Mouse (Mus musculus) midbrain, embryonic 13.5 days (tissue): ENCODE results near the gene Hhipl1. TPM values are rescaled to one million over a fixed set of nuclear protein-coding genes. Genes with fewer than 3 reads are reported as not detected.

ENCODE experiments used
- ATAC-seq: fragments of 200-750 bp; cut with Nextera tagmentation; 2 replicates; pipeline ENCODE4 v1.8.0; 2017; ENCODE audit warnings: mild to moderate bottlenecking, moderate TSS enrichment, moderate library complexity
- H3K27ac ChIP-seq: fragments of 300-500 bp; sonication (generic); 2 replicates; pipeline ENCODE4 v1.5.1; 2015; ENCODE audit warnings: inconsistent platforms, mild to moderate bottlenecking, moderate library complexity
- H3K27me3 ChIP-seq: fragments of 300-500 bp; sonication (generic); 2 replicates; pipeline ENCODE4 v1.6.1; 2015; ENCODE audit warnings: mild to moderate bottlenecking, inconsistent platforms
- H3K36me3 ChIP-seq: fragments of 300-500 bp; sonication (generic); 2 replicates; pipeline ENCODE4 v1.6.1; 2015; ENCODE audit warnings: mild to moderate bottlenecking, inconsistent platforms
- H3K4me1 ChIP-seq: fragments of 300-500 bp; sonication (generic); replicated peaks from 2 replicates; pipeline ENCODE4 v1.6.1; 2015; ENCODE audit warnings: inconsistent platforms
- H3K4me2 ChIP-seq: fragments of 300-500 bp; sonication (generic); replicated peaks from 2 replicates; pipeline ENCODE4 v1.6.1; 2015; ENCODE audit warnings: moderate library complexity, mild to moderate bottlenecking, inconsistent platforms
- H3K4me3 ChIP-seq: fragments of 300-500 bp; sonication (generic); replicated peaks from 2 replicates; pipeline ENCODE4 v1.5.1; 2015; ENCODE audit warnings: mild to moderate bottlenecking, inconsistent platforms
- H3K9ac ChIP-seq: fragments of 300-500 bp; sonication (generic); replicated peaks from 2 replicates; pipeline ENCODE4 v1.6.1; 2015; ENCODE audit warnings: mild to moderate bottlenecking, inconsistent platforms
- H3K9me3 ChIP-seq: fragments of 300-500 bp; sonication (generic); 2 replicates; pipeline ENCODE4 v1.6.1; 2016; ENCODE audit warnings: mild to moderate bottlenecking, inconsistent platforms
- WGBS: fragments of 180-500 bp; shearing (Covaris S2); methylation state at CpG from one replicate; pipeline ENCODE4 v1.1.7; 2015; 5-methylcytosine and 5-hydroxymethylcytosine counted together
- polyA plus RNA-seq: library from polyadenylated mRNA; unstranded; fragments of >200 nt; fragmentation: Nextera tagmentation; extraction: Ambion mirVana; gene quantifications from 2 replicates; pipeline ENCODE4 v1.2.1, GENCODE M21; 2015

Gene Hhipl1
- polyA plus RNA-seq, 1 experiment from 2014 or later: 2.9 TPM

DNA sequence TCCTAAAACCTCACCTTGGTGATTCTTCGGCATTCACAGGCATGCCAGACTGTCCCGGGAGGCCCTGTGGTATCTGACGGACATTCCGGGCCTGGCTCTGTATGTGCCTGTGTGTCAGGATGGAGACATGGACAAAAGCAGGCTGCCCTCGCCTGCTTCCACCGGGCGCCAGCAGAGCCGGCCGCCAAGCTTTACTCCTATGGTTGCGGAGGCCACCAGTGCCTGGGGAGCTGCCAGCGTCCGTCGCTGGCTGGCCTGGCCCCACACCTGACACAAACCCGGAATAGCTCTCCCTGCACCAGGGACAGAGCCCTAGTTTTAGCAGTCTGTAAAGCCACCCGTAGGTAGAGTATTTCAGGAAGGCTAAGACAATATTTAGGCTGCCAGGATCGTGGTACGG lies 66.2 kb downstream of the Hhipl1 start:
- Histone ChIP-seq H3K36me3 (no peaks in the 10 kb centered on the region), H3K9me3 (no peaks in the 10 kb centered on the region), H3K27me3 (no peaks in the 10 kb centered on the region), H3K9ac (no peak overlapping the region), H3K4me1 (no peaks in the 10 kb centered on the region; the same call in 1 of the 2 replicates), H3K27ac (no peak overlapping the region), H3K4me3 (no peak overlapping the region), H3K4me2 (no peak overlapping the region)
- ATAC-seq: no peak
- 77% methylated on average over 17 of the region's 17 CpGs for whole genome bisulfite sequencing

DNA sequence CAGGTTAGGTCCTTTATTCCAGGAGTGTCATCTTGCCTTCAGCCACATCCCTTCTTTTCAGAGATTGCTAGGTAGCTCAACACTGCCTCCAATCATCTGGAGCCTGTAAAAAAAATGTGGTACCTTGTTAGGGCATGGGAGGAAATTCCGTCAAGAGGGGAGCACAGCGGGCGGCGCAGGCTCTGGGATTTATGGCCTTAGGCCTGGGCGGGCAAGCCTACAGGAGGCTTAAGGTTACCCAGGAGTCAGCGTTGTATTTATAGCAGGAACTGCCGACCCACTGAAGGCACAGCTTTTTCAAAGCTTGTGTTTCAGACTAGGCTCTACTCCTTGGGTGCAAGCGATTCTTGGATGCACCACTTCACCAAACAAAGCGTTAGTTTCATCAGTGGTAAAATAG lies 67.5 kb downstream of the Hhipl1 start:
- 84% methylated on average over 9 of the region's 9 CpGs for WGBS
- H3K9me3 ChIP-seq: no peaks in the 10 kb centered on the region
- no peak overlapping the region for H3K9ac ChIP-seq
- H3K4me3 ChIP-seq: no peak overlapping the region
- no peaks in the 10 kb centered on the region for H3K36me3 ChIP-seq
- H3K27ac ChIP-seq: no peak overlapping the region
- no peaks in the 10 kb centered on the region; the same call in 1 of the 2 replicates for H3K4me1 ChIP-seq
- ATAC-seq: no peak
- H3K27me3 ChIP-seq: no peaks in the 10 kb centered on the region
- H3K4me2 ChIP-seq: no peak overlapping the region

- no peaks in the 10 kb centered on the region for H3K36me3 ChIP-seq
These were observed 68.6 kb downstream of the Hhipl1 start for GRCm38 (mm10) chr12:108374689-108375088.

DNA sequence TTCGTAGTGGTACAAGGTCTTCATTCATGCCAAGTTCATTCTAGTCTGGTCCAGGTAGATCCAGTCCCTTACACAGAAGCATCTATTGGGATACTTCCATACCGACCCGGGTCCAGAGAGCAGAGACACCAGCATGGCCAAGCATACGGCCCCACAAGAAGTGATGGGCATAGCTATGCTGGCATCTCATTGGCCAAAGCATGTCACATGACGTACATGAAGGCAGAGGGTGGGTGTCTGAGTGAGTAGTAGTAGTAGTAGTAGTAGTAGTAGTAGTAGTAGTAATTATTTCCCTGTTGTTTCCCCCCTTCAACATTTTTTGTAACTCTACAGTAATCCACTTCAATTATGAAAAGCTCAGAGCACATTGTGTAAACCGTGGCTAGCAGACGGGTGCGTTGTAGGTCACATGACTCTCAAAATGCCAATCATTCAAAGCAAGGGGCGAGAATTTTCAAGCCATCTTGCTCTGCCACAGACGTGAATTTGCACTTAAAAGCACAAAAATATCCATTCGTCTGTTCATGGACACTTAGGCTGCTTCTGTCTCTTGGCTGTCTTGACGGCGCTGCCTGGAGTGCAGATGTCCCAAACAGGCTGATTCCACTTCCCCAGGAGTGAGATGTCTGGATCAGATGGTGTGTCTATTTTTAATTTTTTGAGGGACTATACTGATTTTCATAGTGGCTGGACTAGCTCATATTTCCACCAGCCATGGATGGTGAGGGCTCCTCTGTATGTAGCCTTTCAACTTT lies 72.5 kb downstream of the Hhipl1 start:
- H3K36me3 ChIP-seq: no peaks in the 10 kb centered on the region
- ATAC-seq: no peak
- no peak overlapping the region for H3K27ac ChIP-seq
- WGBS: 84% methylated on average over 13 of the region's 13 CpGs
- no peak overlapping the region for H3K4me2 ChIP-seq
- H3K4me3 ChIP-seq: no peak overlapping the region
- no peaks in the 10 kb centered on the region for H3K9me3 ChIP-seq
- H3K4me1 ChIP-seq: no peaks in the 10 kb centered on the region
- H3K27me3 ChIP-seq: no peaks in the 10 kb centered on the region
- H3K9ac ChIP-seq: no peak overlapping the region

More at GRCm38 (mm10) chr12:108374689-108375088, 68.6 kb downstream of the Hhipl1 start:
- H3K4me3 ChIP-seq: no peak overlapping the region
- H3K27me3 ChIP-seq: no peaks in the 10 kb centered on the region
- H3K27ac ChIP-seq: no peak overlapping the region
- H3K9me3 ChIP-seq: no peaks in the 10 kb centered on the region
- ATAC-seq: no peak
- no peak overlapping the region for H3K4me2 ChIP-seq
- H3K9ac ChIP-seq: no peak overlapping the region
- WGBS: 88% methylated on average over 8 of the region's 8 CpGs
- no peaks in the 10 kb centered on the region; the same call in 1 of the 2 replicates for H3K4me1 ChIP-seq

Other genes with a start within 250 kb of the Hhipl1 start
- 93.6 and 96.6 TPM in 2 replicates for gene Setd3, start 127.0 kb upstream of the Hhipl1 start, polyA plus RNA-seq
- 4.4 and 4.7 TPM in 2 replicates for gene Ccnk, start 126.7 kb upstream of the Hhipl1 start, polyA plus RNA-seq
- gene Ccdc85c, start 30.8 kb upstream of the Hhipl1 start, polyA plus RNA-seq: 19.5 and 21.5 TPM in 2 replicates
- gene Cyp46a1, start 28.1 kb downstream of the Hhipl1 start, polyA plus RNA-seq: 16.7 and 17.7 TPM in 2 replicates
- 65.7 and 66.7 TPM in 2 replicates for gene Eml1, start 64.7 kb downstream of the Hhipl1 start, polyA plus RNA-seq
- gene Evl, start 248.4 kb downstream of the Hhipl1 start, polyA plus RNA-seq: 200 and 204 TPM in 2 replicates